Mouse (Mus musculus) erythroblast, embryonic 14.5 days (primary cell): ENCODE data around the gene Bptf.

ENCODE experiments used
- GATA1 ChIP-seq: IDR thresholded peaks from 2 replicates; pipeline ENCODE4 v1.6.1; 2012; ENCODE audit warnings: low read length, inconsistent platforms, mixed read lengths
- TAL1 ChIP-seq: IDR thresholded peaks from 3 replicates; pipeline ENCODE4 v1.6.1; 2012; ENCODE audit warnings: low read length, inconsistent platforms, mixed read lengths

DNA sequence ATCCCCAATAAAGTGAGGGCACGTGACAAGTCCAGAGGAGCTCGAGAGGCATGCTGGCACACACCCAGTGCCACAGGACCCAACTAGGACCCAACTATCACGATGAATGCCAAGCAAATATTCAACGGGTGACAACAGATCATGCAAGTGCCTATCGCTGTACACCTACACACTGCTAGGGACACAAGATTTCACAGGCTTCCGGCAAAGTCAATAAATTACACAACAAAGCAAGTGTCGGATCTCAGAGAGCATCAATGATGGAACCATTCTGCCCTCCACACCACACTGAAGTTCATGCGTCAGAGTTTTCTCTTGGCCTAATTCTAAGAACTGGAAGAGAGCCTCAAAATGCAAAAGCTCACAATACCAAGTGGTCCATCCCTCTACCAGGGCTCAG is 22.3 kb downstream of the Bptf start:
- TF ChIP-seq GATA1 = no peak
- no peak for TF ChIP-seq TAL1
